Mouse (Mus musculus) naive thymus-derived CD4-positive, alpha-beta T cell, adult 5 months (primary cell): Measurements from ENCODE around the gene AY358078. TPM values are rescaled to one million over a fixed set of nuclear protein-coding genes. Genes with fewer than 3 reads are reported as not detected.

Experiments used
- polyA plus RNA-seq: library from polyadenylated mRNA; unstranded; fragments of 100-300 nt; shearing (Covaris generic); gene quantifications from one replicate; pipeline ENCODE4 v1.2.1, GENCODE M21; 2017

Gene AY358078
- not detected for polyA plus RNA-seq

GRCm38 (mm10) chr14:51799746-51800145 is at the start of gene AY358078:
TSS of gene AY358078 (plus strand) at chr14:51800046.

GRCm38 (mm10) chr14:51773490-51773889 is 26.4 kb upstream of the AY358078 start, which contains the start of gene Ang4:
TSS of gene Ang4 (minus strand) at chr14:51773590.

GRCm38 (mm10) chr14:51853399-51853798 is 53.6 kb downstream of the AY358078 start, which contains the start of gene Ear6:
TSS of gene Ear6 (plus strand) at chr14:51853699.

Other genes starting within 250 kb of the AY358078 start
- gene Gm5622, start 247.3 kb upstream of the AY358078 start, polyA plus RNA-seq: not detected
- not detected for gene Gm17175, start 226.0 kb upstream of the AY358078 start, polyA plus RNA-seq
- gene Gm17174, start 207.9 kb upstream of the AY358078 start, polyA plus RNA-seq: not detected
- gene Gm17078, start 188.7 kb upstream of the AY358078 start, polyA plus RNA-seq: not detected
- not detected for gene Gm4181, start 164.4 kb upstream of the AY358078 start, polyA plus RNA-seq
- not detected for gene Gm17079, start 104.6 kb upstream of the AY358078 start, polyA plus RNA-seq
- not detected for gene Gm5800, start 82.9 kb upstream of the AY358078 start, polyA plus RNA-seq
- not detected for gene Ang4, start 26.5 kb upstream of the AY358078 start, polyA plus RNA-seq
- gene Ear6, start 53.7 kb downstream of the AY358078 start, polyA plus RNA-seq: not detected
- 50.9 TPM for gene Mettl17, start 84.8 kb downstream of the AY358078 start, polyA plus RNA-seq
- 0.29 TPM for gene Slc39a2, start 92.8 kb downstream of the AY358078 start, polyA plus RNA-seq
- gene Ndrg2, start 114.1 kb downstream of the AY358078 start, polyA plus RNA-seq: 29.5 TPM
- gene Tppp2, start 118.4 kb downstream of the AY358078 start, polyA plus RNA-seq: not detected
- gene Rnase13, start 122.7 kb downstream of the AY358078 start, polyA plus RNA-seq: not detected
- 0.21 TPM for gene Arhgef40, start 184.7 kb downstream of the AY358078 start, polyA plus RNA-seq
- gene Tmem253, start 215.6 kb downstream of the AY358078 start, polyA plus RNA-seq: not detected
- 16.4 TPM for gene Zfp219, start 220.7 kb downstream of the AY358078 start, polyA plus RNA-seq
- gene Olfr221, start 242.4 kb downstream of the AY358078 start, polyA plus RNA-seq: not detected